In the genomic region with DNA sequence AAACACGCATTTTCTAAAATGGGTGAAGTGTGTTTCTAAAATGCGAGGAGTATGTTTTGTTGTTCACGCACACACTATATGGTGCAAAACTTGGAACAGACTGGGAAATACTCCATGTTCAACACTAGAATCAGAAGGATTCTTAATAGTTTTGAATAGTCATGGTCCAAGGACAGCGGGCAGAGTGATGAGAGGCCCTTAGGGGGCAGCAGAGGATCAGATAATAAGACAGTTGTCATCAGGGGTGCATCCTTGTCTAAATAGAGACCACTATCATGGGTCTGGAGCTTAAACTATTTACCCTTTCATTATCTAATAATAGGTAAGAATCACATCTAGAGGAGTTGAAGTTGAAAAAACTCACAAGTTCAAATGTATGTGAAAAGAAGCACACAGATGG, we compare ENCODE assay signal across 9 mouse cellular contexts.
DNase-seq lines count a peak whose midpoint lies in the region; ATAC-seq and TF ChIP-seq lines count a peak whose summit lies in the region.
"Had no signal": no experiment of that assay in that cellular context is flagged by ENCODE, and none has a peak within 500 bp of the region (broad histone marks: within the 10 kb centered on the region; RNA-seq: fewer than 3 reads in every experiment).

No protein-coding gene starts in this region.

- H3K9me3 ChIP-seq in forebrain, embryonic 11.5 days (ENCODE audit: control insufficient read depth, low read length) = no peaks in the 10 kb centered on the region
- no peaks in the 10 kb centered on the region for H3K9me3 ChIP-seq in forebrain, embryonic 16.5 days (ENCODE audit: control insufficient read depth, low read length)
- H3K9me3 ChIP-seq in limb, embryonic 14.5 days (ENCODE audit: control insufficient read depth, low read length) = no peaks in the 10 kb centered on the region
- no peaks in the 10 kb centered on the region for H3K9me3 ChIP-seq in limb, embryonic 10.5 days (replicated peaks)

- H3K4me2 ChIP-seq in forebrain, embryonic 11.5 days (ENCODE audit: low read depth, low read length, severe bottlenecking) = no peak overlapping the region
- no peak overlapping the region for H3K4me2 ChIP-seq in forebrain, embryonic 16.5 days (ENCODE audit: low read length)
- no peak overlapping the region for H3K4me2 ChIP-seq in limb, embryonic 14.5 days (replicated peaks; ENCODE audit: low read depth, low read length, severe bottlenecking)

- H3K9ac ChIP-seq in forebrain, embryonic 11.5 days (ENCODE audit: low read length) = no peak overlapping the region
- no peak overlapping the region for H3K9ac ChIP-seq in forebrain, embryonic 16.5 days (replicated peaks; ENCODE audit: low read depth, low read length)
- no peak overlapping the region for H3K9ac ChIP-seq in limb, embryonic 14.5 days (ENCODE audit: low read depth, low read length, severe bottlenecking)

- no peaks in the 10 kb centered on the region for H3K36me3 ChIP-seq in forebrain, embryonic 11.5 days (ENCODE audit: control insufficient read depth, insufficient read depth, low read length)
- H3K36me3 ChIP-seq in forebrain, embryonic 16.5 days (ENCODE audit: control insufficient read depth, insufficient read depth) = no peaks in the 10 kb centered on the region
- H3K36me3 ChIP-seq in limb, embryonic 14.5 days (ENCODE audit: control insufficient read depth, insufficient read depth, low read length) = no peaks in the 10 kb centered on the region
- H3K36me3 ChIP-seq in limb, embryonic 10.5 days = no peaks in the 10 kb centered on the region
- no peaks in the 10 kb centered on the region for H3K36me3 ChIP-seq in thymus, adult 2 months (ENCODE audit: control insufficient read depth, insufficient read depth, low read length)

- WGBS in forebrain, embryonic 11.5 days = 67% methylated on average over 4 of the region's 4 CpGs
- 70% methylated on average over 4 of the region's 4 CpGs for WGBS in forebrain, embryonic 16.5 days
- WGBS in limb, embryonic 14.5 days = 67% methylated on average over 4 of the region's 4 CpGs
- 72% methylated on average over 4 of the region's 4 CpGs for WGBS in limb, embryonic 10.5 days
- 77% methylated on average over 4 of the region's 4 CpGs for WGBS in thymus, adult 2 months

- 0 out of 2 replicates have a peak, but pooled peaks have one; percentile 30 for ATAC-seq in forebrain, embryonic 11.5 days (replicated peaks; ENCODE audit: low FRiP score)
- no peak; the same call in 1 of the 2 replicates for ATAC-seq in forebrain, embryonic 16.5 days
- ATAC-seq in limb, embryonic 14.5 days (ENCODE audit: low FRiP score, low read depth) = no peak
- ATAC-seq: Patski had no signal

- no peaks in the 10 kb centered on the region for H3K4me1 ChIP-seq in forebrain, embryonic 11.5 days (replicated peaks; ENCODE audit: control insufficient read depth, insufficient read depth, low read length)
- H3K4me1 ChIP-seq in forebrain, embryonic 16.5 days (replicated peaks; ENCODE audit: control insufficient read depth, insufficient read depth, low read length) = no peaks in the 10 kb centered on the region
- no peaks in the 10 kb centered on the region for H3K4me1 ChIP-seq in limb, embryonic 14.5 days (ENCODE audit: control insufficient read depth, insufficient read depth, low read length)
- H3K4me1 ChIP-seq in limb, embryonic 10.5 days = no peaks in the 10 kb centered on the region
- H3K4me1 ChIP-seq in thymus, adult 2 months (replicated peaks; ENCODE audit: control insufficient read depth, insufficient read depth, low read length) = no peaks in the 10 kb centered on the region

- H3K27ac ChIP-seq in forebrain, embryonic 11.5 days (ENCODE audit: low read depth, low read length) = no peak overlapping the region
- no peak overlapping the region for H3K27ac ChIP-seq in forebrain, embryonic 16.5 days (ENCODE audit: low read length)
- H3K27ac ChIP-seq in limb, embryonic 14.5 days (replicated peaks; ENCODE audit: low read depth, low read length) = no peak overlapping the region
- H3K27ac ChIP-seq in limb, embryonic 10.5 days = no peak overlapping the region
- H3K27ac ChIP-seq in thymus, adult 2 months (ENCODE audit: control insufficient read depth, insufficient read depth, low read length) = no peak overlapping the region

- H3K27me3 ChIP-seq in forebrain, embryonic 11.5 days (ENCODE audit: control insufficient read depth, insufficient read depth, low read length) = no peaks in the 10 kb centered on the region
- H3K27me3 ChIP-seq in forebrain, embryonic 16.5 days (replicated peaks; ENCODE audit: control insufficient read depth, insufficient read depth, low read length) = no peaks in the 10 kb centered on the region
- no peaks in the 10 kb centered on the region for H3K27me3 ChIP-seq in limb, embryonic 14.5 days (ENCODE audit: control insufficient read depth, insufficient read depth, low read length)
- no peaks in the 10 kb centered on the region for H3K27me3 ChIP-seq in limb, embryonic 10.5 days (ENCODE audit: low read depth, poor library complexity, severe bottlenecking)
- H3K27me3 ChIP-seq in thymus, adult 2 months (ENCODE audit: control insufficient read depth, insufficient read depth, low read length) = no peaks in the 10 kb centered on the region
- H3K27me3 ChIP-seq: Patski had no signal

- no peak for TF ChIP-seq CTCF in thymus, adult 2 months (IDR thresholded peaks at IDR 0.05; ENCODE audit: borderline replicate concordance, control insufficient read depth, extremely low read depth, insufficient read depth, low read length, poor library complexity)

- no peak overlapping the region for H3K4me3 ChIP-seq in forebrain, embryonic 11.5 days (ENCODE audit: low read depth, low read length)
- no peak overlapping the region for H3K4me3 ChIP-seq in forebrain, embryonic 16.5 days (replicated peaks; ENCODE audit: low read length)
- H3K4me3 ChIP-seq in limb, embryonic 14.5 days (replicated peaks; ENCODE audit: low read length) = no peak overlapping the region
- no peak overlapping the region for H3K4me3 ChIP-seq in limb, embryonic 10.5 days
- H3K4me3 ChIP-seq in thymus, adult 2 months (ENCODE audit: control insufficient read depth, insufficient read depth, low read length) = no peak overlapping the region

- no peak for TF ChIP-seq POLR2A in limb, embryonic 14.5 days (IDR thresholded peaks at IDR 0.05; ENCODE audit: borderline replicate concordance, extremely low read depth, insufficient read depth, insufficient read length)
- no peak for TF ChIP-seq POLR2A in thymus, adult 2 months (IDR thresholded peaks at IDR 0.05; ENCODE audit: control insufficient read depth, extremely low read depth, insufficient read depth, low read length, poor library complexity)

- no peak for DNase-seq in forebrain, embryonic 11.5 days (ENCODE audit: low spot score)
- DNase-seq in limb, embryonic 14.5 days (ENCODE audit: low spot score) = peak; percentile 22
- DNase-seq in limb, embryonic 10.5 days (ENCODE audit: low spot score) = no peak
- peak; percentile 16 for DNase-seq in R1 (ENCODE audit: low read depth, low spot score)
- DNase-seq in mesoderm, embryonic 11.5 days (ENCODE audit: low read depth, low spot score) = peak; percentile 18
- no peak for DNase-seq in natural killer cell, adult 2 months (ENCODE audit: low spot score in 2 of 2)
- no peak for DNase-seq in thymus, adult 2 months

Comparison
In these comparisons a context has a peak if more than half of its experiments do, and no peak if none do; other contexts are left out.
1. DNase-seq: peak in limb, embryonic 14.5 days (single experiment), R1 (single experiment) and mesoderm, embryonic 11.5 days (single experiment); none in forebrain, embryonic 11.5 days (single experiment), limb, embryonic 10.5 days (single experiment), natural killer cell, adult 2 months (0 of 2) and thymus, adult 2 months (single experiment).